Mouse (Mus musculus) hindlimb bud, embryonic 11.5 days (tissue): ENCODE results near the gene Caprin1.
A peak's percentile ranks its signal among the peaks of the same experiment; 100 is the strongest.

Experiments
- DNase-seq: peaks from one replicate; pipeline ENCODE4 v3.0.0-alpha.2; 2012; ENCODE audit warnings: low read depth, low spot score; ENCODE audit errors: extremely low spot score

The Caprin1 gene

GRCm38 (mm10) chr2:103797491-103798009, at the start of gene Caprin1:
Gene Caprin1, minus strand, starts transcription at chr2:103797649.
- peak; percentile 86 for DNase-seq

DNA sequence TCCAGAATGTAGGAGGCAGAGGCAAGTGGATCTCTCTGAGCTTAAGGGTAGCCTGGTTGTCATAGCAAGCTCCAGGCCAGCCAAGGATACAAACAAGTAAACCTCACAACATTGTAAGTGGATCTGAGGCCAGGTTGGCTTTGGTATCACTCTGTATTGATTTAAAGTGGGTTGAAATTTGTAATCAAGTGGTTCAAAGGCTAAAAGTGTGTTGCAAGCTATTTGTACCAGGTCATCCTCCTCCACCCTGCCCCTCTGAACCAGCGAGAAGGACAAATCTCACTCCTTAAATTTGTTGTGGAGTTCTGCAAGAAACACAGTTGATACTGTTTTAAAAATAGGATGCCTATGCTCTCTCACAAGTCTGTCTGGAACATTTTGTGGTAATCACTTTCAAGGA, 49.4 kb upstream of the Caprin1 start:
- no peak for DNase-seq

- no peak for DNase-seq
These were observed 48.8 kb upstream of the Caprin1 start for GRCm38 (mm10) chr2:103846271-103846670.

DNA sequence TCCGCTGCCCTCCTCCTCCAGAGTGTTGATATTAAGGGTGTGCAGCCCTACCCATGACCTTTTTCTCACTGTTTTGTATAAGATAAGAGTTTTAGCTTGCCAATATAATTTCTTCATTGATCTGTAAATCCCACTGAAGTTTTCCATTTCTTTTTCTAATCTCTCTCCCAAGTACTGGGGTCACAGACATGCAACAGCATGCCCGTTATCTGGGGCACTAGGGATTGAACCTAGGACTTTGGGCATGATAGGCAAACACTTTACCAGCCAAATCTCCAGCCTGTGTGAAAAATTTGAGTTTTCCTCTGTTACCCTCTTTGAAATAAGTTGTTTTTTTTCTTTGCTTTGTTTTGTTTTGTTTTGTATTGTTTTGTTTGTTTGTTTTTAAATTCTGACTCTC, 46.6 kb upstream of the Caprin1 start:
- no peak for DNase-seq

- no peak for DNase-seq
These were observed 45.9 kb upstream of the Caprin1 start for GRCm38 (mm10) chr2:103843321-103843720.

DNA sequence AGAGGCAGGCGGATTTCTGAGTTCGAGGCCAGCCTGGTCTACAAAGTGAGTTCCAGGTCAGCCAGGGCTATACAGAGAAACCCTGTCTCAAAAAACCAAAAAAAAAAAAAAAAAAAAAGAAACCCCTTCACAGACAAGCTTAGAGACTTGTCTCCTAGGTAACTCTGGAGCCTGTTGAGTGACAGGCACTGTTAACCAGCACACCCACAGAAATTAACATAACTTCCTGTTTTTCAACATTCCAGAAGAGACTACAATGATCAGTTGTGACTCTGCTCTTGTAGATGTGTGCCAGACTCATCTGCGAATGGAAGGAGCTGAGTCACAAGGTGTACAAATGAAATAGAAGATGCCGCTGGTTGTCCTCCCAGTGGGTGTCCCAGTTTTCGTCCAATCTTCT, 44.9 kb upstream of the Caprin1 start:
- DNase-seq, result no peak

DNA sequence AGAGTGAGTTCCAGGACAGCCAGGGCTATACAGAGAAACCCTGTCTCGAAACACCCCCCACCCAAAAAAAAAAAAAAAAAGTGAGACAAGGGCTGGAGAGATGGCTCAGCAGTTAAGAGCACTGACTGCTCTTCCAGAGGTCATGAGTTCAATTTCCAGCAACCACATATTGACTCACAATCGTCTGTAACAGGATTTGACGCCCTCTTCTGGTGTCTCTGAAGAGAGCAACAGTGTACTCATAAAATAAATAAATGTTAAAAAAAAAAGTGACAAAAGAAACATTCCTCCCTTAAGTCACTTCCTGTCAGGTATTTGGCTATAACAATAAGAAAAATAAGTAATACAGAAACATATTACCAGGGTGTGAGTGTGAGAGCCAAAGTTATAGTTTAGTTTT, 41.0 kb upstream of the Caprin1 start:
- DNase-seq, result no peak

- DNase-seq, result no peak
These were observed 39.7 kb upstream of the Caprin1 start for GRCm38 (mm10) chr2:103837166-103837565.

- no peak for DNase-seq
These were observed 38.4 kb upstream of the Caprin1 start for GRCm38 (mm10) chr2:103835614-103836395.

- DNase-seq, result no peak
These were observed 36.5 kb upstream of the Caprin1 start for GRCm38 (mm10) chr2:103833816-103834445.

GRCm38 (mm10) chr2:103832899-103833298, 35.5 kb upstream of the Caprin1 start:
- no peak for DNase-seq

GRCm38 (mm10) chr2:103828900-103829299, 31.5 kb upstream of the Caprin1 start:
- no peak for DNase-seq

DNA sequence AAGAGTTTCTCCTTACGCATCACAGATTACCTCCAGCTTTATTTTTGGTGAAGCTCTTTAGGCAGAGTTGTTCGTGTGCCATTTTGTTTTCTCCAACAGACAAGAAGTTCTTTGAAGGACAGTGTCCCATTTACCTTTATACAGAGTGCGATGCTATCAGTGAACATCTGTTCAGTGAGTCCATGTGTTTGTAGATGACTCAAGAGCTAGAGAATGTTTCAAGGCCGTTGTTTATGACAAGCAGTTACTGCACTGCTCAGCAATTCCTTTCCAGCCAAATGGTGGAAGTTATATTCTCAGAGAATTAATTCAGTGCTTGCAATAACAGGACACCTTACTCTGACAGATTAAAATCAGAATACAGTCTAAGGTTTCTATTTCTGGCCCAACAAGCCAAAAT, 27.5 kb upstream of the Caprin1 start:
- DNase-seq, result no peak

GRCm38 (mm10) chr2:103822560-103822959, 25.1 kb upstream of the Caprin1 start:
- DNase-seq, result no peak

- no peak for DNase-seq
These were observed 19.9 kb upstream of the Caprin1 start for GRCm38 (mm10) chr2:103817145-103817895.

GRCm38 (mm10) chr2:103815976-103816375, 18.5 kb upstream of the Caprin1 start:
- DNase-seq, result no peak

DNA sequence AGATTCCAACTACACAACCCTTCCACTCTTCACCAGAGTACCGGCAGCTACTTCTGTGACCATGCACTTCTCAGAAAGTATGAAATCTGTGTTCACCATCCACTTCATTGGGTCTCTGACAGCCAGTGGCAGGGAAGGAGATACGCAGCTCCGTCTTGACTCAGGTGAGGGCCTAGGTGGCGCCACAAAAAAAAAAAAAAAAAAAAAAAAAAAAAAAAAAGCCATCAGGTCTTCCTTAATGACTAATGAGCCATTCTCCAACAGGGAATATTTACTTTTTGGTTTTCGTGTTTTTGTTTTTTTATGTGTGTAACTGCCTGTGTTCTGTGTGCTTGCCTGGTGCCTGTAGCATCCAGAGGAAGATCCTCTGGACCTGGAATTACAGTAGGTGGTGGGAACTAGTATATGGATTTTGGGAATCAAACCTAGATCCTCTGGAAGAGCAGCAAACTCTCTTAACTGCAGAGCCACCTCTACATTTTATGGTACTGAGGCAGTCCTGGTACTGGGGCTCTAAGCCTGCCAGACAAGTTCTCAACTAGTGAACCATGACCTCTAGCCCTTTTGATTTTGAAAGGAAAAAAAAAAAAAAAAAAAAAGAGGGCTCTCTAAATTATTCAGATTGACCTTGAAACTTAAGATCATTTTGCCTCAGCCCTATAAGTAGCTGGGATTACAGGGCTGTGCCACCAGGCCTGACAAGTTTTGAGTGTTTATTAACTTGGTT, 14.2 kb upstream of the Caprin1 start:
- DNase-seq, result no peak

- no peak for DNase-seq
These were observed 13.0 kb upstream of the Caprin1 start for GRCm38 (mm10) chr2:103810412-103810811.

DNA sequence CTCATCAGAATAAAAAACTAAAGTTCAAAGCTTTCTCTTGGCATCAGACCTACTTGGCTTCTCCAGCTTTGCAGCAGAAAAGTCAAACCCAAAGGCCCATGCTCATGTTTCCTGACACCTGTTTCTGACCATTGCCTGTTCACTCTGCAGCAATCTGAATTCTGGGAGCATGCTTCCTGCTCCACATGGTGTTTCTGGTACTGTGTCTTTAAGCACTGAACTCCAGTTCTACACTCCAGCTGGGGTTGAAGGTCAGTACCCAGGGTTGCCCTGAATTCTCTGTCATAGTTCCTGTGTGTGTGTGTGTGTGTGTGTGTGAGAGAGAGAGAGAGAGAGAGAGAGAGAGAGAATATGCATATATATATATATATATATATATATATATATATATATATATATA, 11.0 kb upstream of the Caprin1 start:
- no peak for DNase-seq

DNA sequence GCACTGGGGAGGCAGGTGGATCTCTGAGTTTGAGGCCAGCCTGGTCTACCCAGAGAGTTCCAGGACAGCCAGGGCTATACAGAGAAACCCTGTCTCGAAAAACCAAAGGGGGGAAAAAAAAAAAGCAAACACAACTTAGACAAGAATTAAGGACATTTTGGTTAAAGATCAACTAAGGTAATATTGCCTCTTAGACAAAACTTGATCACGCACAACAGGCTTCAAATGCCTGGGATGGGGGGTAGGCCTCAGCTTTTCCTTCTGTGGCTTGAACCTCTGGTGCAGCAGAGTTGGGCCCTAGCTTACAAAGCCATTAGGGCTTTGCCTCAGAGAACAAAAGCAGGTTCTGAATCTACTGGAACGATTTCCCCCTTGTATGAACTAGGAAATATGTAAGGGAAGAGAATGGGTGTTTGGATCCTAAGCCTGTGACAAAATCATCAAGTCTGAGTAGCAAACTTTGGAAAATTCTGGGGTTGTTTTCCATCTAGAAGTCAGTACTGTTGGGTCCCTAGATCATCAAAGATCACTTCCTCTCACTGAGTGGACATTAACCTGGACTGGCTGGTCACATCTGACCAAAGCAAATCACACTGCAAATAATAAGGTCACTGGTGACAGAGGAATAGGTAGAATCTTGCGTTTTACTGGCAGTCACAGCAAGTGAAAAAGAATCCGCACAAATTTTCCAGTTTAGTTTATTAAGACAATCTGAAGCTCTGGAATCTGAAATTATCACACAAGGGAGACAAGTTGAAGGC, 6.5 kb upstream of the Caprin1 start:
- no peak for DNase-seq
